Mouse (Mus musculus) hindbrain, embryonic 14.5 days (tissue): Measurements from ENCODE around the gene Aspdh. TPM values are rescaled to one million over a fixed set of nuclear protein-coding genes. Genes with fewer than 3 reads are reported as not detected.

Experiments
- ATAC-seq: fragments of 200-750 bp; cut with Nextera tagmentation; 2 replicates; pipeline ENCODE4 v1.8.0; 2017; ENCODE audit warnings: moderate number of reproducible peaks, mild to moderate bottlenecking, moderate TSS enrichment, moderate library complexity; ENCODE audit not compliant: low FRiP score
- DNase-seq: peaks from one replicate; pipeline ENCODE4 v3.0.0-alpha.2; 2015; ENCODE audit warnings: low spot score
- H3K27ac ChIP-seq: fragments of 300-500 bp; sonication (generic); 2 replicates; pipeline ENCODE4 v1.5.1; 2014; ENCODE audit warnings: mild to moderate bottlenecking, moderate library complexity
- H3K27me3 ChIP-seq: fragments of 300-500 bp; sonication (generic); 2 replicates; pipeline ENCODE4 v1.6.1; 2014; ENCODE audit warnings: mild to moderate bottlenecking, low read length, mixed read lengths; ENCODE audit not compliant: control insufficient read depth, insufficient read depth
- H3K36me3 ChIP-seq: fragments of 300-500 bp; sonication (generic); replicated peaks from 2 replicates; pipeline ENCODE4 v1.6.1; 2014; ENCODE audit not compliant: control insufficient read depth, insufficient read depth
- H3K4me1 ChIP-seq: fragments of 300-500 bp; sonication (generic); replicated peaks from 2 replicates; pipeline ENCODE4 v1.6.1; 2014; ENCODE audit warnings: antibody characterized with exemption, low read length, mixed read lengths; ENCODE audit not compliant: control insufficient read depth, insufficient read depth
- H3K4me2 ChIP-seq: fragments of 300-500 bp; sonication (generic); replicated peaks from 2 replicates; pipeline ENCODE4 v1.6.1; 2014; ENCODE audit warnings: mild to moderate bottlenecking, moderate library complexity
- H3K4me3 ChIP-seq: fragments of 300-500 bp; sonication (generic); replicated peaks from 2 replicates; pipeline ENCODE4 v1.5.1; 2014; ENCODE audit warnings: mild to moderate bottlenecking, low read length
- H3K9ac ChIP-seq: fragments of 300-500 bp; sonication (generic); 2 replicates; pipeline ENCODE4 v1.6.1; 2014
- H3K9me3 ChIP-seq: fragments of 300-500 bp; sonication (generic); 2 replicates; pipeline ENCODE4 v1.6.1; 2016; ENCODE audit warnings: low read length; ENCODE audit not compliant: control insufficient read depth
- WGBS: fragments of 180-500 bp; shearing (Covaris S2); extraction: QIAGEN DNeasy Blood & Tissue Kit; methylation state at CpG from one replicate; pipeline ENCODE4 v1.1.7; 2014; 5-methylcytosine and 5-hydroxymethylcytosine counted together
- polyA plus RNA-seq: library from polyadenylated mRNA; unstranded; fragments of >200 nt; fragmentation: Nextera tagmentation; extraction: Ambion mirVana; gene quantifications from 2 replicates; pipeline ENCODE4 v1.2.1, GENCODE M21; 2014

Aspdh gene
- polyA plus RNA-seq, 1 experiment from 2014 or later = 3.4 TPM

GRCm38 (mm10) chr7:44443268-44444173, 21.7 kb upstream of the Aspdh start:
- Histone ChIP-seq H3K9me3 (no peaks in the 10 kb centered on the region), H3K4me1 (peaks cover 52% of the 10 kb centered on the region), H3K27ac (peak overlapping the region; percentile 100), H3K9ac (peak overlapping the region; percentile 100), H3K27me3 (no peaks in the 10 kb centered on the region), H3K36me3 (peaks cover 41% of the 10 kb centered on the region), H3K4me3 (peak overlapping the region; percentile 91), H3K4me2 (peak overlapping the region; percentile 98)
- 5% methylated on average over 20 of the region's 20 CpGs for WGBS
- peak; percentile 31; the same call in 1 of the 2 replicates for ATAC-seq
- peak; percentile 68 for DNase-seq

GRCm38 (mm10) chr7:44444886-44445527, 20.2 kb upstream of the Aspdh start:
- DNase-seq (no peak), ATAC-seq (no peak)
- H3K9ac ChIP-seq = peak overlapping the region; percentile 100
- H3K9me3 ChIP-seq = no peaks in the 10 kb centered on the region
- peak overlapping the region; percentile 98 for H3K4me2 ChIP-seq
- WGBS = 29% methylated on average over 28 of the region's 29 CpGs
- H3K27me3 ChIP-seq = no peaks in the 10 kb centered on the region
- H3K27ac ChIP-seq = no peak overlapping the region
- peaks cover 56% of the 10 kb centered on the region for H3K36me3 ChIP-seq
- peaks cover 55% of the 10 kb centered on the region for H3K4me1 ChIP-seq
- peak overlapping the region; percentile 91 for H3K4me3 ChIP-seq

- no peaks in the 10 kb centered on the region for H3K9me3 ChIP-seq
- H3K36me3 ChIP-seq = peaks cover 61% of the 10 kb centered on the region
- peak overlapping the region; percentile 98 for H3K4me2 ChIP-seq
- H3K4me3 ChIP-seq = peak overlapping the region; percentile 91
- H3K9ac ChIP-seq = peak overlapping the region; percentile 100
- ATAC-seq = no peak
- H3K27ac ChIP-seq = no peak overlapping the region
- no peaks in the 10 kb centered on the region for H3K27me3 ChIP-seq
- 41% methylated on average over 7 of the region's 7 CpGs for WGBS
- no peak for DNase-seq
- peaks cover 55% of the 10 kb centered on the region for H3K4me1 ChIP-seq
These were observed 19.7 kb upstream of the Aspdh start for GRCm38 (mm10) chr7:44445528-44445923.

GRCm38 (mm10) chr7:44446070-44446855, 18.9 kb upstream of the Aspdh start:
- ATAC-seq (no peak), DNase-seq (no peak)
- Histone ChIP-seq H3K9ac (0 out of 2 replicates have a peak overlapping the region, but pooled peaks have one; percentile 40), H3K4me1 (peaks cover 52% of the 10 kb centered on the region), H3K27ac (no peak overlapping the region), H3K36me3 (peaks cover 65% of the 10 kb centered on the region), H3K4me3 (no peak overlapping the region), H3K27me3 (no peaks in the 10 kb centered on the region), H3K4me2 (peak overlapping the region; percentile 98), H3K9me3 (no peaks in the 10 kb centered on the region)
- WGBS = 46% methylated on average over 12 of the region's 12 CpGs

- H3K9me3 ChIP-seq = no peaks in the 10 kb centered on the region
- H3K36me3 ChIP-seq = peaks cover 78% of the 10 kb centered on the region
- H3K4me1 ChIP-seq = peaks cover 24% of the 10 kb centered on the region
- WGBS = 22% methylated on average over 3 of the region's 3 CpGs
- no peak for DNase-seq
- H3K27ac ChIP-seq = no peak overlapping the region
- no peak overlapping the region for H3K4me2 ChIP-seq
- H3K9ac ChIP-seq = no peak overlapping the region
- no peak overlapping the region for H3K4me3 ChIP-seq
- no peak; the same call in 1 of the 2 replicates for ATAC-seq
- H3K27me3 ChIP-seq = no peaks in the 10 kb centered on the region
These were observed 11.9 kb upstream of the Aspdh start for GRCm38 (mm10) chr7:44453256-44453655.

- no peak overlapping the region for H3K27ac ChIP-seq
- no peak overlapping the region for H3K9ac ChIP-seq
- no peaks in the 10 kb centered on the region for H3K9me3 ChIP-seq
- no peak overlapping the region for H3K4me2 ChIP-seq
- WGBS = 85% methylated on average over 1 of the region's 1 CpGs
- H3K27me3 ChIP-seq = no peaks in the 10 kb centered on the region
- H3K4me3 ChIP-seq = no peak overlapping the region
- peaks cover 18% of the 10 kb centered on the region for H3K4me1 ChIP-seq
- H3K36me3 ChIP-seq = peaks cover 81% of the 10 kb centered on the region
- ATAC-seq (no peak), DNase-seq (no peak)
These were observed 8.9 kb upstream of the Aspdh start for GRCm38 (mm10) chr7:44456302-44456701.

GRCm38 (mm10) chr7:44460067-44460466, 5.1 kb upstream of the Aspdh start:
- no peak overlapping the region for H3K27ac ChIP-seq
- no peak overlapping the region for H3K4me3 ChIP-seq
- H3K9ac ChIP-seq = no peak overlapping the region
- ATAC-seq (no peak), DNase-seq (no peak)
- H3K9me3 ChIP-seq = no peaks in the 10 kb centered on the region
- WGBS = 76% methylated on average over 6 of the region's 6 CpGs
- peaks cover 86% of the 10 kb centered on the region for H3K36me3 ChIP-seq
- H3K4me2 ChIP-seq = no peak overlapping the region
- H3K27me3 ChIP-seq = no peaks in the 10 kb centered on the region
- peaks cover 19% of the 10 kb centered on the region for H3K4me1 ChIP-seq

- H3K4me2 ChIP-seq = no peak overlapping the region
- H3K27me3 ChIP-seq = no peaks in the 10 kb centered on the region
- H3K36me3 ChIP-seq = peaks cover 78% of the 10 kb centered on the region
- H3K4me1 ChIP-seq = peaks cover 23% of the 10 kb centered on the region
- ATAC-seq (no peak), DNase-seq (no peak)
- WGBS = 84% methylated on average over 31 of the region's 31 CpGs
- no peak overlapping the region for H3K9ac ChIP-seq
- no peak overlapping the region for H3K4me3 ChIP-seq
- no peak overlapping the region for H3K27ac ChIP-seq
- H3K9me3 ChIP-seq = no peaks in the 10 kb centered on the region
These were observed 4.3 kb upstream of the Aspdh start for GRCm38 (mm10) chr7:44460767-44461502.
